Mouse (Mus musculus) forebrain, embryonic 14.5 days (tissue): ENCODE results near the gene Upk1b. TPM values are rescaled to one million over a fixed set of nuclear protein-coding genes. Genes with fewer than 3 reads are reported as not detected.

Experiments used
- ATAC-seq: fragments of 200-750 bp; cut with Nextera tagmentation; 2 replicates; pipeline ENCODE4 v1.8.0; 2017; ENCODE audit warnings: mild to moderate bottlenecking, moderate library complexity
- DNase-seq: peaks from one replicate; pipeline ENCODE4 v3.0.0-alpha.2; 2015; ENCODE audit warnings: low spot score
- H3K27ac ChIP-seq: fragments of 300-500 bp; sonication (generic); 2 replicates; pipeline ENCODE4 v1.5.1; 2014; ENCODE audit warnings: low read depth, mild to moderate bottlenecking, control low read depth, low read length, moderate library complexity
- H3K27me3 ChIP-seq: fragments of 300-500 bp; sonication (generic); replicated peaks from 2 replicates; pipeline ENCODE4 v1.6.1; 2014; ENCODE audit warnings: low read length, control low read depth, mixed read lengths; ENCODE audit not compliant: control insufficient read depth, insufficient read depth
- H3K36me3 ChIP-seq: fragments of 300-500 bp; sonication (generic); 2 replicates; pipeline ENCODE4 v1.6.1; 2014; ENCODE audit warnings: low read length, control low read depth; ENCODE audit not compliant: control insufficient read depth, insufficient read depth
- H3K4me1 ChIP-seq: fragments of 300-500 bp; sonication (generic); 2 replicates; pipeline ENCODE4 v1.6.1; 2014; ENCODE audit warnings: antibody characterized with exemption, low read length, control low read depth; ENCODE audit not compliant: control insufficient read depth, insufficient read depth
- H3K4me2 ChIP-seq: fragments of 300-500 bp; sonication (generic); 2 replicates; pipeline ENCODE4 v1.6.1; 2014; ENCODE audit warnings: mild to moderate bottlenecking, control low read depth, low read length
- H3K4me3 ChIP-seq: fragments of 300-500 bp; sonication (generic); 2 replicates; pipeline ENCODE4 v1.5.1; 2014; ENCODE audit warnings: low read depth, low read length, control low read depth
- H3K9ac ChIP-seq: fragments of 300-500 bp; sonication (generic); 2 replicates; pipeline ENCODE4 v1.6.1; 2014; ENCODE audit warnings: mild to moderate bottlenecking, low read length, control low read depth, moderate library complexity
- H3K9me3 ChIP-seq: fragments of 300-500 bp; sonication (generic); replicated peaks from 2 replicates; pipeline ENCODE4 v1.6.1; 2016; ENCODE audit warnings: low read length, control low read depth, mixed read lengths; ENCODE audit not compliant: control insufficient read depth
- WGBS: fragments of 180-500 bp; shearing (Covaris S2); extraction: QIAGEN DNeasy Blood & Tissue Kit; methylation state at CpG from one replicate; pipeline ENCODE4 v1.1.7; 2014; 5-methylcytosine and 5-hydroxymethylcytosine counted together
- polyA plus RNA-seq: library from polyadenylated mRNA; unstranded; fragments of >200 nt; fragmentation: Nextera tagmentation; extraction: Ambion mirVana; gene quantifications from 2 replicates; pipeline ENCODE4 v1.2.1, GENCODE M21; 2014

The Upk1b gene
- polyA plus RNA-seq, 1 experiment from 2014 or later: not detected

- H3K9ac ChIP-seq: no peak overlapping the region
- peaks cover 20% of the 10 kb centered on the region for H3K36me3 ChIP-seq
- no peaks in the 10 kb centered on the region for H3K27me3 ChIP-seq
- no peaks in the 10 kb centered on the region for H3K9me3 ChIP-seq
- no peak for ATAC-seq
- no peaks in the 10 kb centered on the region for H3K4me1 ChIP-seq
- H3K27ac ChIP-seq: no peak overlapping the region
- 96% methylated on average over 19 of the region's 19 CpGs for WGBS
- no peak for DNase-seq
- no peak overlapping the region for H3K4me3 ChIP-seq
- H3K4me2 ChIP-seq: no peak overlapping the region
Observed at GRCm38 (mm10) chr16:38757626-38758025, 42.5 kb downstream of the Upk1b start.

- Histone ChIP-seq H3K9ac (no peak overlapping the region), H3K4me3 (no peak overlapping the region), H3K27me3 (no peaks in the 10 kb centered on the region), H3K36me3 (peaks cover 20% of the 10 kb centered on the region), H3K9me3 (no peaks in the 10 kb centered on the region), H3K27ac (no peak overlapping the region), H3K4me2 (no peak overlapping the region), H3K4me1 (no peaks in the 10 kb centered on the region)
- DNase-seq (no peak), ATAC-seq (no peak)
- WGBS: 73% methylated on average over 4 of the region's 4 CpGs
Observed at GRCm38 (mm10) chr16:38756572-38756971, 43.6 kb downstream of the Upk1b start.

GRCm38 (mm10) chr16:38756177-38756503 lies 44.0 kb downstream of the Upk1b start:
- H3K4me2 ChIP-seq: no peak overlapping the region
- DNase-seq (peak; percentile 67), ATAC-seq (0 out of 2 replicates have a peak, but pooled peaks have one; percentile 15)
- H3K9me3 ChIP-seq: no peaks in the 10 kb centered on the region
- WGBS: 12% methylated on average over 5 of the region's 5 CpGs
- no peak overlapping the region for H3K4me3 ChIP-seq
- H3K27me3 ChIP-seq: no peaks in the 10 kb centered on the region
- no peak overlapping the region for H3K9ac ChIP-seq
- H3K36me3 ChIP-seq: peaks cover 20% of the 10 kb centered on the region
- no peak overlapping the region for H3K27ac ChIP-seq
- no peaks in the 10 kb centered on the region for H3K4me1 ChIP-seq

- WGBS: 73% methylated on average over 7 of the region's 7 CpGs
- H3K27ac ChIP-seq: no peak overlapping the region
- no peaks in the 10 kb centered on the region for H3K9me3 ChIP-seq
- no peak for DNase-seq
- no peak overlapping the region for H3K4me2 ChIP-seq
- no peaks in the 10 kb centered on the region for H3K4me1 ChIP-seq
- no peak for ATAC-seq
- H3K36me3 ChIP-seq: peaks cover 20% of the 10 kb centered on the region
- H3K4me3 ChIP-seq: no peak overlapping the region
- H3K27me3 ChIP-seq: no peaks in the 10 kb centered on the region
- no peak overlapping the region for H3K9ac ChIP-seq
Observed at GRCm38 (mm10) chr16:38755452-38756176, 44.5 kb downstream of the Upk1b start.

- Histone ChIP-seq H3K4me1 (no peaks in the 10 kb centered on the region), H3K4me3 (no peak overlapping the region), H3K36me3 (peaks cover 16% of the 10 kb centered on the region), H3K27me3 (no peaks in the 10 kb centered on the region), H3K9ac (no peak overlapping the region), H3K4me2 (no peak overlapping the region), H3K27ac (no peak overlapping the region), H3K9me3 (no peaks in the 10 kb centered on the region)
- DNase-seq (peak; percentile 11), ATAC-seq (no peak)
- WGBS: 71% methylated on average over 11 of the region's 11 CpGs
Observed at GRCm38 (mm10) chr16:38753631-38754030, 46.5 kb downstream of the Upk1b start.

GRCm38 (mm10) chr16:38750803-38751202 lies 49.3 kb downstream of the Upk1b start:
- Histone ChIP-seq H3K9me3 (no peaks in the 10 kb centered on the region), H3K4me3 (no peak overlapping the region), H3K27me3 (no peaks in the 10 kb centered on the region), H3K27ac (no peak overlapping the region), H3K4me2 (no peak overlapping the region), H3K36me3 (no peaks in the 10 kb centered on the region), H3K9ac (no peak overlapping the region), H3K4me1 (no peaks in the 10 kb centered on the region)
- 85% methylated on average over 6 of the region's 6 CpGs for WGBS
- DNase-seq (no peak), ATAC-seq (no peak)

GRCm38 (mm10) chr16:38743941-38744673 lies 56.0 kb downstream of the Upk1b start:
- H3K4me2 ChIP-seq: no peak overlapping the region
- H3K36me3 ChIP-seq: no peaks in the 10 kb centered on the region
- H3K4me3 ChIP-seq: no peak overlapping the region
- no peak for ATAC-seq
- 88% methylated on average over 10 of the region's 10 CpGs for WGBS
- no peaks in the 10 kb centered on the region for H3K9me3 ChIP-seq
- H3K27me3 ChIP-seq: no peaks in the 10 kb centered on the region
- H3K4me1 ChIP-seq: no peaks in the 10 kb centered on the region
- DNase-seq: no peak
- no peak overlapping the region for H3K27ac ChIP-seq
- H3K9ac ChIP-seq: no peak overlapping the region

GRCm38 (mm10) chr16:38742659-38743131 lies 57.4 kb downstream of the Upk1b start:
- Histone ChIP-seq H3K27me3 (no peaks in the 10 kb centered on the region), H3K9ac (peak overlapping the region; percentile 84), H3K4me1 (no peaks in the 10 kb centered on the region), H3K27ac (peak overlapping the region; percentile 36; the same call in 1 of the 2 replicates), H3K36me3 (no peaks in the 10 kb centered on the region), H3K9me3 (no peaks in the 10 kb centered on the region), H3K4me3 (peak overlapping the region; percentile 75), H3K4me2 (peak overlapping the region; percentile 75)
- DNase-seq (peak; percentile 34), ATAC-seq (peak; percentile 57)
- 0% methylated on average over 13 of the region's 13 CpGs for WGBS

GRCm38 (mm10) chr16:38742113-38742658 lies 57.9 kb downstream of the Upk1b start, which contains the start of gene B4galt4:
Gene B4galt4, plus strand, starts transcription at chr16:38742264.
- Histone ChIP-seq H3K27me3 (no peaks in the 10 kb centered on the region), H3K4me2 (peak within 1 kb of the TSS; percentile 75), H3K4me1 (no peaks in the 10 kb centered on the region), H3K4me3 (peak within 1 kb of the TSS; percentile 75), H3K9me3 (no peaks in the 10 kb centered on the region), H3K27ac (peak within 1 kb of the TSS; percentile 36; the same call in 1 of the 2 replicates), H3K9ac (peak within 1 kb of the TSS; percentile 84), H3K36me3 (no peaks in the 10 kb centered on the region)
- DNase-seq (peak; percentile 80), ATAC-seq (peak; percentile 97)
- 0% methylated on average over 64 of the region's 69 CpGs for WGBS
